Mouse (Mus musculus): Measurements from ENCODE around the gene Adgrv1. TPM values are rescaled to one million over a fixed set of nuclear protein-coding genes. Genes with fewer than 3 reads are reported as not detected.

Adgrv1 gene
- polyA plus RNA-seq, 1 experiment = under 0.01 TPM

DNA sequence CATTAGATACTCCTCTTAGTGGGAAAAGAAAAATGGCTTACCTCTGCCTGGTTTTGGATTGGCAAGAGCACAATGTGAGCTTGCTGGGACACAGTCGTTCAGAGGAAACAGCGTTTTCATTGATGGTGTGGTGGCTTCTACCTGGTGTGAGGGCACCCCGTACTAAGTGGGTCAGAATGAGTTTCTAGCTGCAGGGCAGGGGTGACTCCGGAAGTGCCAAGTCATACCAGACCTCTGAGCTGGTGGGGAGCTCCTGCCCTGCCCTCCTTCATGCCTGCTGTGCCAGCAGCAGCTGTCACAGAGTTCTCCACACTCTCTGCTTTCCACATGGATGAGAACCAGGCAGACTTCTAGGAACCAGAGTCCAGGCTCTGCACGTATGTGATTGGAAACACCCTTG, 582.0 kb downstream of the Adgrv1 start:
- H3K4me1 ChIP-seq (ENCODE audit: control insufficient read depth) = no peaks in the 10 kb centered on the region
- 0 out of 2 replicates have a peak, but pooled peaks cover 2% of the 10 kb centered on the region for H3K9me3 ChIP-seq (ENCODE audit: control insufficient read depth, low read length)
- TF ChIP-seq GATA1 (IDR thresholded peaks at IDR 0.05; ENCODE audit: low read length) = no peak
- TF ChIP-seq TAL1 (IDR thresholded peaks at IDR 0.05; ENCODE audit: low read length) = no peak
- no peaks in the 10 kb centered on the region for H3K36me3 ChIP-seq (ENCODE audit: control insufficient read depth)
- H3K27me3 ChIP-seq (ENCODE audit: control insufficient read depth) = no peaks in the 10 kb centered on the region
- no peak overlapping the region for H3K4me3 ChIP-seq (replicated peaks)

DNA sequence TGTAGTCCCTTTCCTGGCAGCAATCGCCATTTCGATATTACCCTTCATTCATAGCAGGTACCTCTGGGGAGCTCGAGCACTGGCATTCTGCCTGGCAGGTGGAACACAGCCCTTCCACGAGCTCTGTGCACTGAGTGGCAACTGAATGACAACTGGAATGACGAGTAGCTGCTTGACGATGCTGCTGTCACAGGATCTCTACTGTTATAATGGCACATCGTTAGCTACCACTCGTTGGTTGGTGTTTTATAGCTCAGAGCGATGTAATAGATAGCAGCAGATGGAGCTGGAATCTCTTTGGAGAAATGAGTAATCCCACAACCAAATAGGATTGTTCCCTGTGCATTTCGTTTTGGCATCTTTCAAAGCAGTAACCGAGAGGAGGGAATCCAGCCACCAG, 587.6 kb downstream of the Adgrv1 start:
- Histone ChIP-seq H3K36me3 (ENCODE audit: control insufficient read depth) (no peaks in the 10 kb centered on the region), H3K27me3 (ENCODE audit: control insufficient read depth) (no peaks in the 10 kb centered on the region), H3K4me1 (ENCODE audit: control insufficient read depth) (no peaks in the 10 kb centered on the region), H3K9me3 (ENCODE audit: control insufficient read depth, low read length) (no peaks in the 10 kb centered on the region), H3K4me3 (replicated peaks) (no peak overlapping the region)
- TF ChIP-seq TAL1 (IDR thresholded peaks at IDR 0.05; ENCODE audit: low read length) = no peak
- no peak for TF ChIP-seq GATA1 (IDR thresholded peaks at IDR 0.05; ENCODE audit: low read length)

Other genes with a start within 250 kb of the Adgrv1 start
- gene Lysmd3, start 24.5 kb upstream of the Adgrv1 start, polyA plus RNA-seq (2012) = 0.17 and 0.46 TPM in 2 replicates
- 0.05 and 0.09 TPM in 2 replicates for gene Polr3g, start 77.9 kb upstream of the Adgrv1 start, polyA plus RNA-seq (2012)
- 0.01 TPM in 1 of 2 replicates, not detected in the other for gene Mblac2, start 78.2 kb upstream of the Adgrv1 start, polyA plus RNA-seq (2012)
- gene Cetn3, start 149.9 kb upstream of the Adgrv1 start, polyA plus RNA-seq (2012) = 0.50 and 1.0 TPM in 2 replicates